Comparison of ENCODE assay signal across 8 mouse cellular contexts in genomic region chr1:137900621-137901071, GRCm38 (mm10).
DNase-seq lines count a peak whose midpoint lies in the region; ATAC-seq and TF ChIP-seq lines count a peak whose summit lies in the region.

No protein-coding gene starts in this region.

- H3K27ac ChIP-seq in embryonic facial prominence, embryonic 11.5 days (replicated peaks; ENCODE audit: low read depth, low read length), result peak overlapping the region; percentile 77
- H3K27ac ChIP-seq in hindbrain, embryonic 12.5 days, result peak overlapping the region; percentile 95
- H3K27ac ChIP-seq in liver, embryonic 11.5 days (ENCODE audit: low read depth, low read length), result peak overlapping the region; percentile 38; the same call in 1 of the 2 replicates

- H3K9ac ChIP-seq in embryonic facial prominence, embryonic 11.5 days (replicated peaks; ENCODE audit: low read length), result peak overlapping the region; percentile 71
- peak overlapping the region; percentile 73 for H3K9ac ChIP-seq in hindbrain, embryonic 12.5 days
- peak overlapping the region; percentile 46 for H3K9ac ChIP-seq in liver, embryonic 11.5 days (ENCODE audit: low read depth, low read length)

- H3K4me2 ChIP-seq in embryonic facial prominence, embryonic 11.5 days (ENCODE audit: low read depth, low read length), result peak overlapping the region; percentile 60
- peak overlapping the region; percentile 50 for H3K4me2 ChIP-seq in hindbrain, embryonic 12.5 days (replicated peaks)
- peak overlapping the region; percentile 85 for H3K4me2 ChIP-seq in liver, embryonic 11.5 days
- peak overlapping the region; percentile 87 for H3K4me2 ChIP-seq in myocyte (ENCODE audit: low read depth)

- H3K27me3 ChIP-seq in embryonic facial prominence, embryonic 11.5 days (ENCODE audit: control insufficient read depth, insufficient read depth, low read length), result no peaks in the 10 kb centered on the region
- H3K27me3 ChIP-seq in hindbrain, embryonic 12.5 days, result no peaks in the 10 kb centered on the region
- H3K27me3 ChIP-seq in liver, embryonic 11.5 days (replicated peaks; ENCODE audit: control insufficient read depth, insufficient read depth, low read length), result no peaks in the 10 kb centered on the region
- no peaks in the 10 kb centered on the region for H3K27me3 ChIP-seq in myocyte (ENCODE audit: control insufficient read depth, insufficient read depth, insufficient read length)

- no peaks in the 10 kb centered on the region for H3K36me3 ChIP-seq in embryonic facial prominence, embryonic 11.5 days (replicated peaks; ENCODE audit: control insufficient read depth, insufficient read depth, low read depth, low read length)
- H3K36me3 ChIP-seq in hindbrain, embryonic 12.5 days, result no peaks in the 10 kb centered on the region
- H3K36me3 ChIP-seq in liver, embryonic 11.5 days (ENCODE audit: control insufficient read depth, insufficient read depth, low read length), result no peaks in the 10 kb centered on the region
- H3K36me3 ChIP-seq in myocyte (ENCODE audit: control insufficient read depth, insufficient read depth), result peaks cover 5% of the 10 kb centered on the region

- 7% methylated on average over 8 of the region's 8 CpGs for WGBS in embryonic facial prominence, embryonic 11.5 days
- 4% methylated on average over 8 of the region's 8 CpGs for WGBS in hindbrain, embryonic 12.5 days
- 13% methylated on average over 8 of the region's 8 CpGs for WGBS in liver, embryonic 11.5 days

- no peaks in the 10 kb centered on the region for H3K9me3 ChIP-seq in embryonic facial prominence, embryonic 11.5 days (replicated peaks; ENCODE audit: control insufficient read depth, low read length)
- no peaks in the 10 kb centered on the region for H3K9me3 ChIP-seq in hindbrain, embryonic 12.5 days (replicated peaks)
- no peaks in the 10 kb centered on the region for H3K9me3 ChIP-seq in liver, embryonic 11.5 days (ENCODE audit: control insufficient read depth, low read length)

- ATAC-seq in CD4-positive, CD25-positive, alpha-beta regulatory T cell, adult 4 months, result peak; percentile 34
- peak; percentile 30 for ATAC-seq in embryonic facial prominence, embryonic 11.5 days (replicated peaks; ENCODE audit: insufficient number of reproducible peaks, low FRiP score, low TSS enrichment, low read depth)
- ATAC-seq in hindbrain, embryonic 12.5 days (ENCODE audit: low FRiP score), result peak; percentile 55
- no peak for ATAC-seq in liver, embryonic 11.5 days (replicated peaks; ENCODE audit: low FRiP score)

- intact Hi-C loops in gastrocnemius, postnatal 36 days (cut with DNase I), result no loop called here

- peak overlapping the region; percentile 39 for H3ac ChIP-seq in myocyte (ENCODE audit: control insufficient read depth, insufficient read length)

- peak; percentile 8 for DNase-seq in gastrocnemius, postnatal 25 days
- DNase-seq in gastrocnemius, postnatal 36 days, result no peak
- DNase-seq in embryonic facial prominence, embryonic 11.5 days (ENCODE audit: low spot score), result no peak
- no peak for DNase-seq in liver, embryonic 11.5 days (ENCODE audit: low spot score)
- DNase-seq in ovary, postnatal 10 days (ENCODE audit: low spot score), result no peak

- H3K79me2 ChIP-seq in myocyte (ENCODE audit: control insufficient read depth, insufficient read depth), result peaks cover 62% of the 10 kb centered on the region

- H3K4me3 ChIP-seq in embryonic facial prominence, embryonic 11.5 days (ENCODE audit: low read depth, low read length), result peak overlapping the region; percentile 43
- H3K4me3 ChIP-seq in hindbrain, embryonic 12.5 days, result peak overlapping the region; percentile 63
- H3K4me3 ChIP-seq in liver, embryonic 11.5 days (ENCODE audit: low read depth, low read length), result peak overlapping the region; percentile 68
- H3K4me3 ChIP-seq in myocyte, result peak overlapping the region; percentile 61

- no peaks in the 10 kb centered on the region for H3K4me1 ChIP-seq in embryonic facial prominence, embryonic 11.5 days (ENCODE audit: control insufficient read depth, insufficient read depth, low read length)
- H3K4me1 ChIP-seq in hindbrain, embryonic 12.5 days, result peaks cover 22% of the 10 kb centered on the region
- H3K4me1 ChIP-seq in liver, embryonic 11.5 days (replicated peaks; ENCODE audit: control insufficient read depth, insufficient read depth, low read length), result peaks cover 1% of the 10 kb centered on the region

- TF ChIP-seq POLR2A in myocyte (IDR thresholded peaks at IDR 0.05; ENCODE audit: insufficient read length, low read depth), result no peak

TF ChIP-seq in myocyte, 11 proteins besides CTCF, POLR2A, EP300 and RAD21:
- TF ChIP-seq MAX (IDR thresholded peaks at IDR 0.05; ENCODE audit: low read depth) (no peak), CEBPB (IDR thresholded peaks at IDR 0.05; ENCODE audit: insufficient read depth, poor library complexity, severe bottlenecking) (no peak), MYOD1 (IDR thresholded peaks at IDR 0.05; ENCODE audit: control insufficient read depth in 1 of 3, insufficient read length in 2 of 3, low read depth in 2 of 3) (no peak), TCF3 (IDR thresholded peaks at IDR 0.05; ENCODE audit: insufficient read length, low read depth) (no peak), MYOG (IDR thresholded peaks at IDR 0.05; ENCODE audit: control insufficient read depth in 1 of 3, insufficient read depth in 1 of 3, insufficient read length in 2 of 3, low read depth in 2 of 3) (no peak), POLR2AphosphoS2 (IDR thresholded peaks at IDR 0.05; ENCODE audit: insufficient read length, low read depth) (no peak), SRF (IDR thresholded peaks at IDR 0.05; ENCODE audit: control insufficient read depth, insufficient read length, low read depth) (no peak), E2F4 (IDR thresholded peaks at IDR 0.05; ENCODE audit: insufficient read depth) (no peak), USF1 (IDR thresholded peaks at IDR 0.05; ENCODE audit: low read depth) (no peak), TCF12 (IDR thresholded peaks at IDR 0.05; ENCODE audit: insufficient read depth, poor library complexity, severe bottlenecking) (no peak), REST (IDR thresholded peaks at IDR 0.05; ENCODE audit: insufficient read depth, insufficient read length) (no peak)

Comparison
In these comparisons a context has a peak if more than half of its experiments do, and no peak if none do; other contexts are left out.
1. H3K27ac ChIP-seq: peak in every context shown above with its lines; median percentile 95 in hindbrain, embryonic 12.5 days; 77 in embryonic facial prominence, embryonic 11.5 days; 38 in liver, embryonic 11.5 days.